Mouse (Mus musculus): Measurements from ENCODE around the gene Chst4.

DNA sequence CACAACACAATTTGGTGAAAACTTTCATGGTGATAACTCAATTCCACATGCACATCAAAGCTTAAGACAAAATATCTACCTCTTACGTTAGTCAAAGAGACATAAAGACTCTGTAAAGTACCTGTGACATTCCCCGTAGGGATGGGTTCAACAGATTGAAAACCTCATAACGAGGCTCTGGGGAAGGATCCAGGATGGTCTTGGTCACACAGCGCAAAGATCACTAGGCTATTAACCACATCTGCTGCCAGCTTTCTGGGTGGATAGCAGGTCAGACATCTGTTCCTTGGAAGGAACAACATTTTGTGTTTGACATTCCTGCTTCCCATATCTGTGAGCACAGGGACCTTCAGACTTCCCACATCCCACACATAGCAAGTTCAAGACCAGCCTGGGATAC lies 30.2 kb upstream of the Chst4 start:
- TF ChIP-seq EP300 (IDR thresholded peaks at IDR 0.05; ENCODE audit: low read depth), result no peak
- TF ChIP-seq CTCF (IDR thresholded peaks at IDR 0.05; ENCODE audit: low read depth), result no peak
